Comparison of ENCODE assay signal across 17 mouse cellular contexts in the genomic region with DNA sequence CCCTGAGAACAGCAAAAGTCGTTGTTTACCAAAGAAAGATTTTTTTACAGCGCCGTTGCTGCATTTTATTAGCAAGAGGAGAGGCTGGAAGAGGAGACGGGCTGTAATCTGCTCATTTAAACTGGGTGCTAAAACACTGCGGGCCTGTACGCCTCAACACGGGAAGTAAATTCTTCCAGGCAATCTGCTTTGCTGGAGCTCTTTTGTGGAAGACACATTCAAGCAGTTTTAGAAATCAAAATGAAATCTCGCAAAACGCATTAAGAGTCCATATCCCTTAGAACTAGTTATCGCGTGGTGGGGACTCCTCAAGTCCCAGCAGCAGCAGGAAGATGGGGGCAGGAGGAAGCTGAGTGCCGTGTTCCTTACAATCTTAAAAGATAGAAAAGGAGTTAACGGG.
DNase-seq lines count a peak whose midpoint lies in the region; ATAC-seq and TF ChIP-seq lines count a peak whose summit lies in the region.
"Had no signal": no experiment of that assay in that cellular context is flagged by ENCODE, and none has a peak within 500 bp of the region (broad histone marks: within the 10 kb centered on the region; RNA-seq: fewer than 3 reads in every experiment).

No protein-coding gene starts in this region.

- no peaks in the 10 kb centered on the region for H3K27me3 ChIP-seq in hindbrain, embryonic 14.5 days (ENCODE audit: control insufficient read depth, insufficient read depth, low read length)
- H3K27me3 ChIP-seq in hindbrain, embryonic 12.5 days = peaks cover 3% of the 10 kb centered on the region; the same call in 1 of the 2 replicates
- H3K27me3 ChIP-seq in forebrain, postnatal 0 days (ENCODE audit: insufficient read depth, low read length) = no peaks in the 10 kb centered on the region
- no peaks in the 10 kb centered on the region for H3K27me3 ChIP-seq in neural tube, embryonic 14.5 days (ENCODE audit: control insufficient read depth, insufficient read depth, low read length)
- H3K27me3 ChIP-seq: heart, embryonic 13.5 days; intestine, embryonic 15.5 days had no signal

- no peak for DNase-seq in hindbrain, embryonic 14.5 days (ENCODE audit: low spot score)
- peak in 1 of 2 experiments; percentile 48 for DNase-seq in layer of hippocampus, adult 2 months (ENCODE audit: low spot score in 2 of 2)
- DNase-seq in layer of hippocampus, adult 8-10 months (ENCODE audit: low spot score in 2 of 2) = no peak
- peak; percentile 57 for DNase-seq in forebrain, postnatal 0 days
- DNase-seq in thymus, postnatal 4 days = no peak
- DNase-seq: cerebellum, adult 8-10 months; gastrocnemius, postnatal 14 days; heart, adult 18-20 months; kidney, postnatal 36 days; lung, adult 2 months; right cerebral cortex, postnatal 4 days had no signal

- no peak overlapping the region for H3K4me2 ChIP-seq in hindbrain, embryonic 14.5 days (replicated peaks)
- H3K4me2 ChIP-seq in hindbrain, embryonic 12.5 days (replicated peaks) = no peak overlapping the region
- H3K4me2 ChIP-seq in forebrain, postnatal 0 days (ENCODE audit: low read depth) = no peak overlapping the region
- no peak overlapping the region for H3K4me2 ChIP-seq in neural tube, embryonic 14.5 days (ENCODE audit: low read depth, low read length)
- H3K4me2 ChIP-seq: heart, embryonic 13.5 days; intestine, embryonic 15.5 days had no signal

- no peaks in the 10 kb centered on the region for H3K9me3 ChIP-seq in hindbrain, embryonic 14.5 days (ENCODE audit: control insufficient read depth, low read length)
- H3K9me3 ChIP-seq in hindbrain, embryonic 12.5 days (replicated peaks) = no peaks in the 10 kb centered on the region
- H3K9me3 ChIP-seq in forebrain, postnatal 0 days (ENCODE audit: low read length) = no peaks in the 10 kb centered on the region
- no peaks in the 10 kb centered on the region for H3K9me3 ChIP-seq in neural tube, embryonic 14.5 days (ENCODE audit: control insufficient read depth, low read length)
- H3K9me3 ChIP-seq: heart, embryonic 13.5 days; intestine, embryonic 15.5 days; limb, embryonic 10.5 days had no signal

- no peak for ATAC-seq in hindbrain, embryonic 14.5 days (ENCODE audit: low FRiP score)
- ATAC-seq in hindbrain, embryonic 12.5 days (ENCODE audit: low FRiP score) = no peak
- ATAC-seq in forebrain, postnatal 0 days = peak; percentile 68
- ATAC-seq in neural tube, embryonic 14.5 days (ENCODE audit: low read depth) = no peak
- ATAC-seq: intestine, embryonic 15.5 days had no signal

- no peak for TF ChIP-seq CTCF in layer of hippocampus, adult 2 months (conservative IDR thresholded peaks at IDR 0.05)
- no peak for TF ChIP-seq CTCF in forebrain, postnatal 0 days (IDR thresholded peaks at IDR 0.05; ENCODE audit: low read depth)

- H3K36me3 ChIP-seq in hindbrain, embryonic 14.5 days (replicated peaks; ENCODE audit: control insufficient read depth, insufficient read depth) = no peaks in the 10 kb centered on the region
- no peaks in the 10 kb centered on the region for H3K36me3 ChIP-seq in hindbrain, embryonic 12.5 days
- H3K36me3 ChIP-seq in forebrain, postnatal 0 days (ENCODE audit: insufficient read depth) = no peaks in the 10 kb centered on the region
- H3K36me3 ChIP-seq in neural tube, embryonic 14.5 days (ENCODE audit: control insufficient read depth, insufficient read depth, low read length) = no peaks in the 10 kb centered on the region
- H3K36me3 ChIP-seq: heart, embryonic 13.5 days; intestine, embryonic 15.5 days; limb, embryonic 10.5 days had no signal

- peak overlapping the region; percentile 74 for H3K27ac ChIP-seq in hindbrain, embryonic 14.5 days
- no peak overlapping the region for H3K27ac ChIP-seq in hindbrain, embryonic 12.5 days
- peak overlapping the region; percentile 11 for H3K27ac ChIP-seq in layer of hippocampus, adult 2 months
- H3K27ac ChIP-seq in forebrain, postnatal 0 days (ENCODE audit: low read depth, low read length) = peak overlapping the region; percentile 70
- H3K27ac ChIP-seq in neural tube, embryonic 14.5 days (ENCODE audit: low read depth, low read length) = peak overlapping the region; percentile 60
- H3K27ac ChIP-seq: heart, embryonic 13.5 days; intestine, embryonic 15.5 days; limb, embryonic 10.5 days; stomach, postnatal 0 days had no signal

- no peak overlapping the region for H3K4me3 ChIP-seq in hindbrain, embryonic 14.5 days (replicated peaks; ENCODE audit: low read length)
- no peak overlapping the region for H3K4me3 ChIP-seq in hindbrain, embryonic 12.5 days
- H3K4me3 ChIP-seq in layer of hippocampus, adult 2 months = no peak overlapping the region
- no peak overlapping the region for H3K4me3 ChIP-seq in forebrain, postnatal 0 days (ENCODE audit: low read depth, low read length)
- H3K4me3 ChIP-seq in neural tube, embryonic 14.5 days (ENCODE audit: low read depth, low read length) = no peak overlapping the region
- H3K4me3 ChIP-seq: heart, embryonic 13.5 days; intestine, embryonic 15.5 days; limb, embryonic 10.5 days had no signal

- 60% methylated on average over 13 of the region's 13 CpGs for WGBS in hindbrain, embryonic 14.5 days
- 73% methylated on average over 13 of the region's 13 CpGs for WGBS in hindbrain, embryonic 12.5 days
- WGBS in forebrain, postnatal 0 days = 37% methylated on average over 13 of the region's 13 CpGs
- 29% methylated on average over 13 of the region's 13 CpGs for WGBS in neural tube, embryonic 14.5 days

- H3K9ac ChIP-seq in hindbrain, embryonic 14.5 days = no peak overlapping the region
- no peak overlapping the region for H3K9ac ChIP-seq in hindbrain, embryonic 12.5 days
- H3K9ac ChIP-seq in forebrain, postnatal 0 days = 0 out of 2 replicates have a peak overlapping the region, but pooled peaks have one; percentile 35
- H3K9ac ChIP-seq in neural tube, embryonic 14.5 days (replicated peaks; ENCODE audit: low read depth, low read length) = no peak overlapping the region
- H3K9ac ChIP-seq: heart, embryonic 13.5 days; intestine, embryonic 15.5 days had no signal

- peaks cover 26% of the 10 kb centered on the region for H3K4me1 ChIP-seq in hindbrain, embryonic 14.5 days (replicated peaks; ENCODE audit: control insufficient read depth, insufficient read depth, low read length)
- peaks cover 24% of the 10 kb centered on the region for H3K4me1 ChIP-seq in hindbrain, embryonic 12.5 days
- H3K4me1 ChIP-seq in forebrain, postnatal 0 days (ENCODE audit: insufficient read depth) = peaks cover 19% of the 10 kb centered on the region
- H3K4me1 ChIP-seq in neural tube, embryonic 14.5 days (ENCODE audit: control insufficient read depth, insufficient read depth, low read length) = peaks cover 33% of the 10 kb centered on the region; the same call in 1 of the 2 replicates
